Mouse (Mus musculus) G1E (cell line): Measurements from ENCODE around the gene Kcnc1. TPM values are rescaled to one million over a fixed set of nuclear protein-coding genes. Genes with fewer than 3 reads are reported as not detected.

Experiments used
- ATAC-seq: 2 replicates; pipeline ENCODE4 v1.8.0; 2016; ENCODE audit warnings: mild to moderate bottlenecking; ENCODE audit not compliant: insufficient number of reproducible peaks, poor library complexity, low FRiP score, severe bottlenecking; ENCODE audit errors: extremely low read depth
- DNase-seq: peaks from one replicate; pipeline ENCODE4 v3.0.0; 2012; ENCODE audit warnings: low spot score
- H3K27me3 ChIP-seq: 2 replicates; pipeline ENCODE4 v1.6.1; 2012; ENCODE audit warnings: mild to moderate bottlenecking, low read length, inconsistent platforms; ENCODE audit not compliant: insufficient read depth
- H3K36me3 ChIP-seq: replicated peaks from 2 replicates; pipeline ENCODE3; 2012; ENCODE audit warnings: mild to moderate bottlenecking, inconsistent platforms
- H3K4me1 ChIP-seq: 2 replicates; pipeline ENCODE4 v1.6.1; 2012; ENCODE audit warnings: low read depth, low read length, inconsistent platforms, mixed read lengths; ENCODE audit not compliant: insufficient read depth
- H3K4me3 ChIP-seq: 2 replicates; pipeline ENCODE4 v1.5.1; 2012; ENCODE audit warnings: low read depth, mild to moderate bottlenecking, inconsistent platforms, low read length, moderate library complexity, mixed read lengths
- H3K9me3 ChIP-seq: replicated peaks from 2 replicates; pipeline ENCODE4 v1.6.1; 2012; ENCODE audit warnings: inconsistent platforms
- CTCF ChIP-seq: IDR thresholded peaks from 2 replicates; pipeline ENCODE4 v1.5.1; 2012; ENCODE audit warnings: low read depth, low read length, inconsistent platforms, mixed read lengths
- GATA1 ChIP-seq: IDR thresholded peaks from 2 replicates; pipeline ENCODE4 v1.6.1; 2012; ENCODE audit warnings: borderline replicate concordance, low read length, inconsistent platforms, mixed read lengths
- GATA2 ChIP-seq: IDR thresholded peaks from 2 replicates; pipeline ENCODE4 v1.6.1; 2012; ENCODE audit warnings: low read depth, low read length, inconsistent platforms, borderline replicate concordance
- POLR2AphosphoS5 ChIP-seq: IDR thresholded peaks from 2 replicates; pipeline ENCODE4 v1.6.1; 2012; ENCODE audit warnings: low read depth, low read length, inconsistent platforms; ENCODE audit not compliant: insufficient replicate concordance
- TAL1 ChIP-seq: conservative IDR thresholded peaks from 2 replicates; pipeline ENCODE4 v1.6.1; 2012; ENCODE audit warnings: low read depth, low read length, inconsistent platforms, mixed read lengths
- polyA plus RNA-seq: library from polyadenylated mRNA; stranded (reverse); fragments of >175 nt; gene quantifications from 2 replicates; pipeline ENCODE4 v1.2.3, GENCODE M21; 2012
- total RNA-seq, 2 experiments: library from RNA; stranded (forward) in 1 of 2; stranded (reverse) in 1 of 2; fragments of 200-1000 nt in 1 of 2; fragments of >200 nt in 1 of 2; fragmentation: Nextera tagmentation in 1 of 2; gene quantifications; 2 replicates each; pipeline ENCODE4 v1.2.3; 2014 to 2017

The Kcnc1 gene
- total and polyA plus RNA-seq, 3 experiments, result 0.11 TPM; not detected in 2

DNA sequence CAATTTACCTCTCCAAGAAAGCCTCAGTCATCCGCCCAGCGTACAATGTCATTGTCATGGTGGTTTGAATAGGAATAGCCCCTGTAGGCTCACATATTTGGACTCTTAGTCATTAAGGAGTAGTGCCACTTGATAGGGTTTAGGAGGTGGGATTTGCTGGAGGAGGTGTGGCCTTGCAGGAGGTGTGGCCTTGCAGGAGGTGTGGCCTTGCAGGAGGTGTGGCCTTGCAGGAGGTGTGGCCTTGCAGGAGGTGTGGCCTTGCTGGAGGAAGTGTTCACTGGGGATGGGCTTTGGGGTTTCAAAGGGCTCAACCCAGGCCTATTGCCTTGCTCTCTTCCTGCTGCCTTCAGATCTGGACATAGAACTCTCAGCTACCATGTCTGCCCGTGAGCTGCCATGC is 81.2 kb downstream of the Kcnc1 start:
- no peaks in the 10 kb centered on the region for H3K9me3 ChIP-seq
- peaks cover 12% of the 10 kb centered on the region for H3K36me3 ChIP-seq
- H3K27me3 ChIP-seq, result no peaks in the 10 kb centered on the region
- H3K4me3 ChIP-seq, result no peak overlapping the region
- DNase-seq, result no peak
- no peak for TF ChIP-seq TAL1
- TF ChIP-seq POLR2AphosphoS5, result no peak
- no peak for TF ChIP-seq GATA2
- TF ChIP-seq GATA1, result no peak
- TF ChIP-seq CTCF, result no peak
- peaks cover 3% of the 10 kb centered on the region; the same call in 1 of the 2 replicates for H3K4me1 ChIP-seq
- no peak for ATAC-seq

DNA sequence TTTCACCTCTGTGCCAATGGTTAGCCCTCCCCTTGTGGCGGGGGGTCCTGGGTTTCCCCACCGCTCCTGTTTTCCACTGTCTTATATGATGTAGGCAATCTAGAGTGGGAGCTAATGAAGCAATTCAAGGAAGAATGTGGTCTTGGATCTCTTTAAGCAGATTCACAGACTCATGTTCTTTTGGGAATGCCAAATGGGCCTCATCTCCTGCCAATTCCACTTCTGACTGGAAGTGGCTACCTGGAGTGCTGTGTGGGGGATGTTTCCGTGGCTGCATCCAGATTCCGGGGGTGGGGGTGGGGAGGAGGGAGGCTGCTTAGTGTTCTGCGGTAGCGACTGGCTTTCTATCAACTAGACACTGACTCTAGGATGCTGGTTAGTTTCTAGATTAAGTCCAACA is 83.5 kb downstream of the Kcnc1 start:
- TF ChIP-seq CTCF (no peak), POLR2AphosphoS5 (no peak), TAL1 (no peak), GATA2 (no peak), GATA1 (no peak)
- H3K36me3 ChIP-seq, result peaks cover 17% of the 10 kb centered on the region
- no peak overlapping the region for H3K4me3 ChIP-seq
- DNase-seq (no peak), ATAC-seq (no peak)
- no peaks in the 10 kb centered on the region for H3K27me3 ChIP-seq
- H3K9me3 ChIP-seq, result no peaks in the 10 kb centered on the region
- H3K4me1 ChIP-seq, result peaks cover 3% of the 10 kb centered on the region; the same call in 1 of the 2 replicates

DNA sequence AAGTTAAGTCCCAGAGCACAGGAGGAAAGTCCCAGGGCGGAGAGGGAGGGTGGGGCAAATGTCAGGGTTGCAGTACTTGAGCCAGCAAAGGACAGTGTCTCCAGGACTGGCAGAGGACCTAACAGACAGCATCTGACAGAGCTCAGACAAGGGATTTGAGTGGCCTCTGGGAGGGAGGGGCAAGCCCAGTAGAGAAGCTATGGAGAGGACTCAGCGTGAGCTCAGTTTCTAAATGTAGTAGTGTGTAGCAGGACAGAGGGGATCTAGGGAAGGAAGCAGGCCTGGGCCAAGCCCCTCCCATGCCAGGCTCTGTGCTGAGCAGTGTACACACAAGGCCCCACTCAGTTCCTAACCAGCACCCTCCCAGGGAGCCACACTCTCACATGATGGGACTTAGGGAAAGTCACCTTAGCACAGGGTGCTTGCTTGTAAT is 85.8 kb downstream of the Kcnc1 start:
- H3K4me1 ChIP-seq, result peaks cover 3% of the 10 kb centered on the region; the same call in 1 of the 2 replicates
- no peaks in the 10 kb centered on the region for H3K9me3 ChIP-seq
- no peak for ATAC-seq

DNA sequence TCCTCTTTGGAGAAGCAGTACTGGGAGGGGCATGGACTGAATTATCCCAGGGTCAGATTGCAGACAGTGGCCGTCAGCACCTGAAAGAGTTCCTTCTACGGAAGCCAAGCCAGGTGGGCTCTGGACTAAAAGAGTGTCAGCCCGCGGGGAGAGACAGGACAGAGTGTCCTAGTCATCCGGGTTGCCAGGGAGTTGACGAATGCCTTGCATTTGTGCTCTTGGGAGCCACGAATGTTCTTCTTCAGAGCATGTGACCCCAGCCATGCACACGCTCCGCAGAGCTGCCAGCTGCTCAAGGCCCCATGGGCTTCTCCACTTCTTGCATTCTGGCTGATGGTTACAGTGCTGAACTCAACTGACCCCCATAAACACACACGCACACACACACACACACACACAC is 86.8 kb downstream of the Kcnc1 start:
- Histone ChIP-seq H3K4me3 (no peak overlapping the region), H3K36me3 (peaks cover 28% of the 10 kb centered on the region), H3K9me3 (no peaks in the 10 kb centered on the region), H3K27me3 (no peaks in the 10 kb centered on the region), H3K4me1 (peaks cover 3% of the 10 kb centered on the region; the same call in 1 of the 2 replicates)
- DNase-seq, result no peak
- ATAC-seq, result no peak
- no peak for TF ChIP-seq GATA1
- no peak for TF ChIP-seq GATA2

More for the DNA sequence above, 85.8 kb downstream of the Kcnc1 start:
- no peak for DNase-seq
- Histone ChIP-seq H3K27me3 (no peaks in the 10 kb centered on the region), H3K36me3 (peaks cover 26% of the 10 kb centered on the region), H3K4me3 (no peak overlapping the region)
- TF ChIP-seq GATA2 (no peak), CTCF (no peak), TAL1 (no peak), POLR2AphosphoS5 (no peak), GATA1 (no peak)

DNA sequence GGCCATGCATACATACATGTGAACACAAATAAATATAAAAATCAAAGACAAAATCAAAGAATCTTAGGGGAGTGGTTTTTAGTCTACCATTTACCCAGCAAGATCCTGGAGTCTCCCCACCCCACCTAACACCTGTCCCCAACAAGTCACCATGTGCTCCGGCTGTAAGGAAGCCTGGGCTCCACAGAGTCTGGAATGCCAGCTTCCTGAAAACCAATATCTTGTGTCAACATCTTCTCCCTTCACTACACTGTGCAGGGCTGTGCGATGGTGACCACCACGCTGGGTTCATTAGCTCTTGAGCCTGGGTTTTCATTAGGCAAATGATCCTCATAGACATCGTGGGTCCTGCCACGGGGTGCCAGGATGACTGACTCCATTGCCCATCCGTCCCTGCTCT is 87.9 kb downstream of the Kcnc1 start:
- H3K27me3 ChIP-seq, result no peaks in the 10 kb centered on the region
- no peak for DNase-seq
- peaks cover 3% of the 10 kb centered on the region; the same call in 1 of the 2 replicates for H3K4me1 ChIP-seq
- H3K9me3 ChIP-seq, result no peaks in the 10 kb centered on the region
- H3K4me3 ChIP-seq, result no peak overlapping the region
- H3K36me3 ChIP-seq, result peaks cover 26% of the 10 kb centered on the region
- ATAC-seq, result no peak
- TF ChIP-seq TAL1 (no peak), GATA1 (no peak), CTCF (no peak), POLR2AphosphoS5 (no peak), GATA2 (no peak)

DNA sequence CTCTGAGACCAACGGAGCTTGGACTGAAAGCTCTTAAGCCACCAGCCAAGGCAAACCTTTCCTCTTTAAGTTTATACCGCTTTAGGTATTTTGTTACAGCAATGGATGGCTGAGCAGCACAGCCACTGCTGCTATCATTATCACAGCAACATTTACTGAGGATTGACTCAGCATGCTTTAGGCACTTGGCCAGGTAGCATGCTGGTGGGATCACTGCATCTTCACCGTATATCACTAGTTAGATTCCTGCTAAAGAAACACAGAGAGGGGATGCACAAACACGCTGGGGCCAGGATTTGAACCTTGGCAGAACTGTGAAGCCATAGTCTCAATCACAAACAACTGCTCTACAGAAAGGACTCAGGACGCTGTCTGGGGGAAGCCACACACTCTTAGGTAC is 90.5 kb downstream of the Kcnc1 start:
- no peak for DNase-seq
- Histone ChIP-seq H3K4me1 (peaks cover 3% of the 10 kb centered on the region; the same call in 1 of the 2 replicates), H3K27me3 (no peaks in the 10 kb centered on the region), H3K4me3 (no peak overlapping the region), H3K36me3 (peaks cover 32% of the 10 kb centered on the region), H3K9me3 (no peaks in the 10 kb centered on the region)
- TF ChIP-seq GATA1, result no peak
- no peak for TF ChIP-seq POLR2AphosphoS5
- TF ChIP-seq GATA2, result no peak
- TF ChIP-seq CTCF, result no peak
- TF ChIP-seq TAL1, result no peak
- ATAC-seq, result no peak
